Mouse (Mus musculus) intestine, embryonic 16.5 days (tissue): Measurements from ENCODE around the gene Yif1a. TPM values are rescaled to one million over a fixed set of nuclear protein-coding genes. Genes with fewer than 3 reads are reported as not detected.

ENCODE experiments used
- ATAC-seq: fragments of 200-750 bp; cut with Nextera tagmentation; 2 replicates; pipeline ENCODE4 v1.8.0; 2017; ENCODE audit warnings: moderate TSS enrichment, moderate library complexity
- H3K27ac ChIP-seq: fragments of 300-500 bp; sonication (generic); 2 replicates; pipeline ENCODE4 v1.5.1; 2014; ENCODE audit warnings: mild to moderate bottlenecking, low read length
- H3K27me3 ChIP-seq: fragments of 300-500 bp; sonication (generic); replicated peaks from 2 replicates; pipeline ENCODE4 v1.6.1; 2014; ENCODE audit warnings: low read length, control low read depth, mixed read lengths; ENCODE audit not compliant: control insufficient read depth, insufficient read depth
- H3K36me3 ChIP-seq: fragments of 300-500 bp; sonication (generic); 2 replicates; pipeline ENCODE4 v1.6.1; 2014; ENCODE audit warnings: low read length, control low read depth; ENCODE audit not compliant: control insufficient read depth, insufficient read depth
- H3K4me1 ChIP-seq: fragments of 300-500 bp; sonication (generic); 2 replicates; pipeline ENCODE4 v1.6.1; 2014; ENCODE audit warnings: low read length, control low read depth, mixed read lengths; ENCODE audit not compliant: control insufficient read depth, insufficient read depth
- H3K4me2 ChIP-seq: fragments of 300-500 bp; sonication (generic); 2 replicates; pipeline ENCODE4 v1.6.1; 2014; ENCODE audit warnings: low read depth, low read length, control low read depth
- H3K4me3 ChIP-seq: fragments of 300-500 bp; sonication (generic); 2 replicates; pipeline ENCODE4 v1.5.1; 2014; ENCODE audit warnings: mild to moderate bottlenecking, low read length
- H3K9ac ChIP-seq: fragments of 300-500 bp; sonication (generic); 2 replicates; pipeline ENCODE4 v1.6.1; 2014; ENCODE audit warnings: low read depth, low read length
- H3K9me3 ChIP-seq: fragments of 300-500 bp; sonication (generic); 2 replicates; pipeline ENCODE4 v1.6.1; 2016; ENCODE audit warnings: low read length, control low read depth; ENCODE audit not compliant: control insufficient read depth
- WGBS: fragments of 180-500 bp; shearing (Covaris S2); extraction: QIAGEN DNeasy Blood & Tissue Kit; methylation state at CpG from one replicate; pipeline ENCODE4 v1.1.7; 2014; 5-methylcytosine and 5-hydroxymethylcytosine counted together
- polyA plus RNA-seq: library from polyadenylated mRNA; unstranded; fragments of >200 nt; fragmentation: Nextera tagmentation; extraction: Ambion mirVana; gene quantifications from 2 replicates; pipeline ENCODE4 v1.2.1, GENCODE M21; 2015

Yif1a gene
- polyA plus RNA-seq, 1 experiment from 2014 or later: 155 TPM

- no peak overlapping the region for H3K27ac ChIP-seq
- H3K4me1 ChIP-seq: peaks cover 20% of the 10 kb centered on the region
- no peaks in the 10 kb centered on the region for H3K9me3 ChIP-seq
- no peak overlapping the region for H3K4me2 ChIP-seq
- WGBS: 64% methylated on average over 18 of the region's 18 CpGs
- H3K36me3 ChIP-seq: peaks cover 5% of the 10 kb centered on the region; the same call in 1 of the 2 replicates
- peak overlapping the region; percentile 95; the same call in 1 of the 2 replicates for H3K9ac ChIP-seq
- H3K4me3 ChIP-seq: no peak overlapping the region
- ATAC-seq: no peak; the same call in 1 of the 2 replicates
- no peaks in the 10 kb centered on the region for H3K27me3 ChIP-seq
Observed at GRCm38 (mm10) chr19:5107556-5108270, 19.4 kb downstream of the Yif1a start.

GRCm38 (mm10) chr19:5108271-5108575, 19.9 kb downstream of the Yif1a start:
- no peak overlapping the region for H3K27ac ChIP-seq
- H3K4me1 ChIP-seq: peaks cover 20% of the 10 kb centered on the region
- H3K27me3 ChIP-seq: no peaks in the 10 kb centered on the region
- H3K36me3 ChIP-seq: peaks cover 6% of the 10 kb centered on the region; the same call in 1 of the 2 replicates
- no peak overlapping the region for H3K9ac ChIP-seq
- no peak overlapping the region for H3K4me3 ChIP-seq
- no peaks in the 10 kb centered on the region for H3K9me3 ChIP-seq
- H3K4me2 ChIP-seq: no peak overlapping the region
- peak; percentile 36 for ATAC-seq
- 12% methylated on average over 5 of the region's 5 CpGs for WGBS

GRCm38 (mm10) chr19:5108702-5109101, 20.4 kb downstream of the Yif1a start:
- Histone ChIP-seq H3K9me3 (no peaks in the 10 kb centered on the region), H3K27me3 (no peaks in the 10 kb centered on the region), H3K4me2 (no peak overlapping the region), H3K27ac (no peak overlapping the region), H3K36me3 (peaks cover 6% of the 10 kb centered on the region; the same call in 1 of the 2 replicates), H3K4me3 (no peak overlapping the region), H3K4me1 (peaks cover 20% of the 10 kb centered on the region), H3K9ac (no peak overlapping the region)
- 27% methylated on average over 4 of the region's 4 CpGs for WGBS
- no peak for ATAC-seq

GRCm38 (mm10) chr19:5109659-5110453, 21.5 kb downstream of the Yif1a start:
- peaks cover 20% of the 10 kb centered on the region for H3K4me1 ChIP-seq
- peaks cover 6% of the 10 kb centered on the region; the same call in 1 of the 2 replicates for H3K36me3 ChIP-seq
- ATAC-seq: no peak
- no peaks in the 10 kb centered on the region for H3K9me3 ChIP-seq
- H3K27ac ChIP-seq: no peak overlapping the region
- H3K9ac ChIP-seq: no peak overlapping the region
- H3K4me3 ChIP-seq: no peak overlapping the region
- H3K27me3 ChIP-seq: no peaks in the 10 kb centered on the region
- 73% methylated on average over 19 of the region's 19 CpGs for WGBS
- H3K4me2 ChIP-seq: no peak overlapping the region

GRCm38 (mm10) chr19:5113783-5114182, 25.4 kb downstream of the Yif1a start:
- Histone ChIP-seq H3K4me1 (peaks cover 9% of the 10 kb centered on the region), H3K27ac (no peak overlapping the region), H3K9me3 (no peaks in the 10 kb centered on the region), H3K36me3 (peaks cover 6% of the 10 kb centered on the region; the same call in 1 of the 2 replicates), H3K4me3 (no peak overlapping the region), H3K27me3 (no peaks in the 10 kb centered on the region), H3K4me2 (no peak overlapping the region), H3K9ac (no peak overlapping the region)
- 92% methylated on average over 7 of the region's 7 CpGs for WGBS
- no peak for ATAC-seq

- Histone ChIP-seq H3K4me3 (peak overlapping the region; percentile 65), H3K9ac (peak overlapping the region; percentile 77), H3K27ac (peak overlapping the region; percentile 58), H3K4me2 (peak overlapping the region; percentile 80), H3K27me3 (no peaks in the 10 kb centered on the region), H3K36me3 (0 out of 2 replicates have a peak, but pooled peaks cover under 1% of the 10 kb centered on the region), H3K4me1 (peaks cover 7% of the 10 kb centered on the region), H3K9me3 (no peaks in the 10 kb centered on the region)
- ATAC-seq: peak; percentile 93
- WGBS: under 1% methylated on average over 74 of the region's 83 CpGs
Observed at GRCm38 (mm10) chr19:5117494-5118383, 29.4 kb downstream of the Yif1a start.

GRCm38 (mm10) chr19:5118384-5118698, 30.0 kb downstream of the Yif1a start, which contains the start of gene Klc2:
Gene Klc2 (minus strand): TSS chr19:5118560.
- peak within 1 kb of the TSS; percentile 65 for H3K4me3 ChIP-seq
- WGBS: 1% methylated on average over 18 of the region's 18 CpGs
- no peaks in the 10 kb centered on the region for H3K27me3 ChIP-seq
- H3K36me3 ChIP-seq: no peaks in the 10 kb centered on the region
- H3K4me1 ChIP-seq: peaks cover 7% of the 10 kb centered on the region
- H3K27ac ChIP-seq: peak within 1 kb of the TSS; percentile 58
- H3K9ac ChIP-seq: peak within 1 kb of the TSS; percentile 77
- peak within 1 kb of the TSS; percentile 80 for H3K4me2 ChIP-seq
- H3K9me3 ChIP-seq: no peaks in the 10 kb centered on the region
- no peak; the same call in none of the 2 replicates for ATAC-seq

GRCm38 (mm10) chr19:5122492-5122891, 34.2 kb downstream of the Yif1a start:
- no peak for ATAC-seq
- no peak overlapping the region for H3K4me2 ChIP-seq
- H3K27ac ChIP-seq: no peak overlapping the region
- WGBS: 78% methylated on average over 10 of the region's 10 CpGs
- H3K9me3 ChIP-seq: no peaks in the 10 kb centered on the region
- no peaks in the 10 kb centered on the region for H3K36me3 ChIP-seq
- no peak overlapping the region for H3K4me3 ChIP-seq
- no peaks in the 10 kb centered on the region for H3K27me3 ChIP-seq
- peaks cover 3% of the 10 kb centered on the region; the same call in 1 of the 2 replicates for H3K4me1 ChIP-seq
- no peak overlapping the region for H3K9ac ChIP-seq

GRCm38 (mm10) chr19:5123241-5123640, 34.9 kb downstream of the Yif1a start:
- Histone ChIP-seq H3K27me3 (no peaks in the 10 kb centered on the region), H3K9me3 (no peaks in the 10 kb centered on the region), H3K9ac (no peak overlapping the region), H3K27ac (no peak overlapping the region), H3K4me1 (peaks cover 3% of the 10 kb centered on the region; the same call in 1 of the 2 replicates), H3K4me2 (no peak overlapping the region), H3K4me3 (no peak overlapping the region), H3K36me3 (no peaks in the 10 kb centered on the region)
- no peak for ATAC-seq
- 86% methylated on average over 3 of the region's 3 CpGs for WGBS
